Mouse (Mus musculus) ovary, adult 18-20 months (tissue): ENCODE results near the gene D430041D05Rik.
"Not testable (repeated sequence)": the region's sequence is repeated elsewhere in the genome, so short reads cannot be mapped to it uniquely, and the experiment has no call there.

Experiments
- DNase-seq: peaks from one replicate; pipeline ENCODE4 v3.0.0; 2022; ENCODE audit warnings: low spot score, mixed read lengths

D430041D05Rik gene

GRCm38 (mm10) chr2:104117173-104117572 lies 293.6 kb downstream of the D430041D05Rik start:
- not testable (repeated sequence) for DNase-seq

GRCm38 (mm10) chr2:104114898-104115297 lies 295.9 kb downstream of the D430041D05Rik start:
- no peak for DNase-seq

DNA sequence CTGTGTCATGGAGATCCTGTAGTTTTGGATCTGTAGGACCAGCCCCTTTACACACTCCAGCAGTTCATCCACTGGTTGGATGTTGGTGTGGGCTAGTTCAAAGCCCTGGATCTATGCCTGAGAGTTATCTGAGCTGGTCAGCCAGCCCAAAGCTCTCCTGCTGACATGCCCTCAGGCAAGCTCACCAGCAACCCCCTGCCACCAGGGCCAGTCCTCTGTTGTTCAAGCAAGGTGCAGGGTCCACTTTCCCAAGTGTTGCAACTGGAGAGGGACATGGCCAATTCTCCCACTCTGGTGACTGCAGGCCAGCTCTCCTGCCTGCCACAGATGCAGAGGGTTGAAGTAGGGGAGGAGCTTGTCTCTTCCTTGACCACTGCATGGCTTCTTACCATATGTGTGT lies 297.2 kb downstream of the D430041D05Rik start:
- not testable (repeated sequence) for DNase-seq

DNA sequence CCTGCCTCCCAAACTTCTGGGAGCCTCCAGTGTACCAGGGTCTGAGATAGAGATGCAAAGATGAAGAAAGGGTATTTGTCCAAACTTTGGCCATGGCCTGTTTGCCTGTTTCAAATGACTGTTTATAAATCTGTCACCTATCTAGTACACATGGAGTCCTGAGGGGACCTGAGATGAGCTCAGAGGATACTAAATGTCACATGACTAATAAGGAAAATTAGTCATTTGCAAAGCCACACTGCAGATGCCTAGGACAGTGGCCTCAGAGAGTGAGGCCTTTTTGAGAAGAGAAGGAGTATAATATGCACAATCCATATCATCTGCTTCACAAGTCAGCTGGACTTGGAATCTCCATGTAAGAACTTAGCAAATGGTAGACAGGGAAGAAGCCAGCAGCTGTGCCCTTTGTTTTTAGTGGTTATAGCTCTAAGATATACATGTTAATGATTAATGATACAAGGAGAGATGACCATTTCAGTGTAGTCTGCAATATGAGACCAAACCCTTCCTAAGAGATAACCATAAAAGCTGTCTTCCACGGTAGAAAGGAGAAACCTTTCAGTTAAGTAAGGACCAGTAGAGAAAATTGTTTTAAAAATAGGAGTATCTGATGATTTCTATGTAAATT lies 299.5 kb downstream of the D430041D05Rik start:
- DNase-seq: not testable (repeated sequence)

GRCm38 (mm10) chr2:104110031-104110430 lies 300.8 kb downstream of the D430041D05Rik start:
- DNase-seq: no peak

DNA sequence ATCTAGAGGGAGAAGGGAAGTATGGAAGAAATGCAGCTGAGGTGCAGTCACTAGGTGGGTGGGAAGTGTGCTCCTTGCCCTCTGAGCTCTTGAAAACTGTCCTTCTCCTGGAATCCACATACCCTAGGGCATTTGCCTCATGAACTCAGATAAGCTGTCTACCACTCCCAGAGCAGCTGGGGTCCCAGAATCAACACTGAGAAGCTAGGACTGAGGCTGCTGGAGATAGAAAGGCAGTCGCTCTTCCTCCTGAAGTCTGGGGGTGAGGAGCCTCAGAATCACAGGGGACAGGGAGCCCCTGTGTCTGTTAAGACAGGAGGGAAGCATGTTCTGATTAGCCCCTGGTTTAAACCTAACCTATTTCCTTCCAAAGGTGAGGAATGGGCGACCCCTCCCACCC lies 301.3 kb downstream of the D430041D05Rik start:
- DNase-seq: no peak

- not testable (repeated sequence) for DNase-seq
These were observed 301.8 kb downstream of the D430041D05Rik start for GRCm38 (mm10) chr2:104109021-104109420.

GRCm38 (mm10) chr2:104104800-104105199 lies 306.0 kb downstream of the D430041D05Rik start:
- DNase-seq: no peak

DNA sequence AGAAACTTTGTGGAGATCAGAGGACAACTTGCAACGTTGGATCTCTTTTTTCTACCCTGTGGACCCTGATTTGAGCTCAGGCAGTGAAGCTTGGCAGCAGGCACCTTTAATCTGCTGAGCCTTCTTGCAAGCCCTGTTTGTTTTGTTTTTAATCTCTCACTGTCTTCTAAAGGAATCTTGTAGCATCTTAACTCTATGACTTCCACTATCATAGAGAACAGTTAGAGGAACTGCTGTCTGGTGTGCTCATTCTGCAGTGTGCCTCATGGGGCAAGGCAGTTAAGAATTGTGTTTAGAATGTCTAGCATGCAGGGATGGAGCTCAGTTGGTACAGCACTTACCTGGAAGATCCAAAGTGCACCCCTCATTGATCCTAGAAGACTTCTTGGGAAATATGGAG lies 310.9 kb downstream of the D430041D05Rik start:
- DNase-seq: no peak

DNA sequence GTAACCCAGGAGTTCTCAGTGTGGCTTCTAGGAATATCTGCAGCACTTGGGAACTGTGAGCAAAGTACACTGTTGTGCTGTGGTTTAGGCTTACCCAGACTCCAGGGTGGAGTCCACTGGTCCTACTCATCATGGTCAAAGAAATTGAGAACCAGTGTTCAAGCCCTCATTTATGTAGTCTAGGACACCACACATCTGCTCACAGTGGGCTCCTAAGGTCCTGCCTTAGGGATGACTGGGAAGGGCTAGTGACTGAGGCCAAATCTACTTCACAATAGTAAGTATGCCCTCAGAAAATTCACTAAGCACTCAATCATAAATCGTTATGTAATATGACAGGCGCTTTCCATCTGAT lies 311.6 kb downstream of the D430041D05Rik start:
- DNase-seq: no peak

DNA sequence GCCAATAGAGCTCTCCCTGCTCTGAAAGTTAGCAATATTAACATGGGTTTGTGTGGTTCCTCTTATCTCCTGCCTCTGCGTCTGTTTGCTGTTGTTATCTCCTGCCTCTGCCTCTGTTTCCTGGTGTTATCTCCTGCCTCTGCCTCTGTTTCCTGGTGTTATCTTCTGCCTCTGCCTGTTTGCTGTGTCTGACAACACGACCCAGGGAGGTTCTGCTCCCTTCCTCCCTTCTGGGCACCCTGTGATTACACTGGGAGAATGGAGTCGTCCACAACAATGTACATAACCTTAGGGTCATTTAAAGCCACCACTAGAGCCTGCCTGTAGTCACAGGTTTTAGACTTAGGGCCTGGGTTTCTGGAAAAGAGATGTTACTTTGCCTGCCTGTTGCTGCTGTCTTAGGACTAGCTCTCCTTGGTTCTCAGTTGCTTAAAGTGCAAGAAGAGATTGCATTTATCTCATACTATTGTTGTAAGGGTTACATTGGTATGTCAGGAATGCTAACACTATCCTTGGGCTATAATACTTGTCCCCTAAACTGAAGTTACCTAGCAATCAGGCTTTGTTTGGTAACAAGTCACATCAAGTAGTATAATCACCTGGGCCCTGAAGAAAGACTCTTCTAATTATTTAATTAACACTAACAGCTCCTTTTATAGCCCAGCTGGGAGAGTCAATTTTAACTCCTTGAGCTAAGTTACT lies 312.1 kb downstream of the D430041D05Rik start:
- DNase-seq: no peak

GRCm38 (mm10) chr2:104097396-104097795 lies 313.4 kb downstream of the D430041D05Rik start:
- not testable (repeated sequence) for DNase-seq

DNA sequence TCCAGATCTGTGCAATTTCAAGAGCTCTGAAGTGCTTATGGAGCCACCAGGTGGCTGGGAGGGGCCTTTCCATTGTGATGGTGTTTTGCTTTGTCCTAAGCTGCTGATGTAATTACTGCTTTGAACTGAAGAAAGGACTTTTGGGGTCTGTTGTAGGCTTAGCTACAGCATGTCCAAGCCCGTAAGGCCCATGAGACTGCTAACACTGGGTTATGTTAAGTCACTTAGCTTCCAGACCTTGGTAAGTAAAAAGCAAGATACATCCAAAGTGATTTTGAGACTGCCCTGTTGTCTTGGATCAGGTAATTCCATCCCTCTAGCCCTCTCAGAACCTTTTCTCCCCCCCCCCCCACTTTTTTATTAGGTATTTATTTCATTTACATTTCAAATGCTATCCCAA lies 314.0 kb downstream of the D430041D05Rik start:
- DNase-seq: not testable (repeated sequence)

GRCm38 (mm10) chr2:104096256-104096655 lies 314.6 kb downstream of the D430041D05Rik start:
- DNase-seq: no peak

- peak; percentile 76 for DNase-seq
These were observed 315.0 kb downstream of the D430041D05Rik start, which contains the start of gene Cd59a for GRCm38 (mm10) chr2:104095741-104096213. Gene Cd59a (plus strand): TSS chr2:104095801.

GRCm38 (mm10) chr2:104093305-104093704 lies 317.5 kb downstream of the D430041D05Rik start:
- no peak for DNase-seq
